Mouse (Mus musculus) thymus, adult 2 months (tissue): ENCODE data around the gene Trio.

Experiments
- CTCF ChIP-seq: fragments of 200-500 bp; IDR thresholded peaks from 2 replicates; pipeline ENCODE4 v1.5.1; 2012; ENCODE audit warnings: mild to moderate bottlenecking, control low read depth, low read length, moderate library complexity, borderline replicate concordance; ENCODE audit not compliant: control insufficient read depth, poor library complexity, insufficient read depth; ENCODE audit errors: extremely low read depth
- POLR2A ChIP-seq: fragments of 200-500 bp; IDR thresholded peaks from 2 replicates; pipeline ENCODE4 v1.6.1; 2012; ENCODE audit warnings: mild to moderate bottlenecking, low read length, control low read depth, moderate library complexity; ENCODE audit not compliant: control insufficient read depth, poor library complexity, insufficient read depth; ENCODE audit errors: extremely low read depth

- TF ChIP-seq CTCF (no peak), POLR2A (no peak)
These were observed 76.5 kb downstream of the Trio start for GRCm38 (mm10) chr15:27949196-27949595.
